Mouse (Mus musculus) CH12.LX (cell line): ENCODE measurements around the gene Ptch2. TPM values are rescaled to one million over a fixed set of nuclear protein-coding genes. Genes with fewer than 3 reads are reported as not detected.

ENCODE experiments used
- DNase-seq: peaks from one replicate; pipeline ENCODE4 v3.0.0-alpha.2; 2013; ENCODE audit errors: extremely low read depth
- H3K27ac ChIP-seq: 2 replicates; pipeline ENCODE4 v1.5.1; 2012; ENCODE audit warnings: low read depth, mild to moderate bottlenecking, control low read depth, moderate library complexity; ENCODE audit not compliant: insufficient read depth
- H3K27me3 ChIP-seq: replicated peaks from 2 replicates; pipeline ENCODE3; 2012; ENCODE audit warnings: inconsistent platforms
- H3K36me3 ChIP-seq, 2 experiments: replicated peaks in 1 of 2; 2 replicates each; pipeline versions ENCODE3 to v1.6.1; 2012; ENCODE audit warnings: inconsistent platforms in 1 of 2, low read length in 1 of 2, mild to moderate bottlenecking in 1 of 2, mixed read lengths in 1 of 2, moderate library complexity in 1 of 2; ENCODE audit not compliant: control insufficient read depth in 1 of 2, insufficient read depth in 1 of 2
- H3K4me1 ChIP-seq, 2 experiments: 2 replicates each; pipeline ENCODE4 v1.6.1; 2012; ENCODE audit warnings: inconsistent platforms in 1 of 2, moderate library complexity in 1 of 2; ENCODE audit not compliant: insufficient read depth in 2 of 2, control insufficient read depth in 1 of 2
- H3K4me2 ChIP-seq: 2 replicates; pipeline ENCODE4 v1.6.1; 2012; ENCODE audit warnings: low read depth, mild to moderate bottlenecking, control low read depth; ENCODE audit not compliant: poor library complexity, insufficient read depth, severe bottlenecking
- H3K4me3 ChIP-seq, 3 experiments: fragments of 150-350 bp in 1 of 3; sonication (generic) in 1 of 3; replicated peaks in 1 of 3; 2 replicates each; pipeline versions ENCODE3 to v1.5.1; 2011 to 2012; ENCODE audit warnings: low read depth in 2 of 3, low read length in 2 of 3, mild to moderate bottlenecking in 2 of 3, moderate library complexity in 2 of 3, control low read depth in 1 of 3, improper control_type of control experiment in 1 of 3, inconsistent platforms in 1 of 3, mixed read lengths in 1 of 3; ENCODE audit not compliant: poor library complexity in 1 of 3
- H3K79me2 ChIP-seq: replicated peaks from 2 replicates; pipeline ENCODE4 v1.6.1; 2012; ENCODE audit warnings: mild to moderate bottlenecking, moderate library complexity; ENCODE audit not compliant: control insufficient read depth, poor library complexity, insufficient read depth, severe bottlenecking; ENCODE audit errors: extremely low read depth
- H3K9ac ChIP-seq: 2 replicates; pipeline ENCODE4 v1.6.1; 2012; ENCODE audit warnings: low read depth, mild to moderate bottlenecking, control low read depth, moderate library complexity; ENCODE audit not compliant: insufficient read depth
- H3K9me3 ChIP-seq: replicated peaks from 2 replicates; pipeline ENCODE3; 2012; ENCODE audit warnings: low read length, inconsistent platforms, mixed read lengths
- CHD1 ChIP-seq: IDR thresholded peaks from 2 replicates; pipeline ENCODE4 v1.6.1; 2012; ENCODE audit warnings: low read depth, low read length, improper control_type of control experiment, inconsistent platforms
- CHD2 ChIP-seq: IDR thresholded peaks from 2 replicates; pipeline ENCODE4 v1.6.1; 2011; ENCODE audit warnings: low read length, improper control_type of control experiment
- CTCF ChIP-seq, 2 experiments: IDR thresholded peaks in 1 of 2; conservative IDR thresholded peaks in 1 of 2; 2 replicates each; pipeline ENCODE4 v1.5.1; 2011 to 2012; ENCODE audit warnings: low read depth in 2 of 2, low read length in 2 of 2, improper control_type of control experiment in 1 of 2, inconsistent platforms in 1 of 2, mild to moderate bottlenecking in 1 of 2, moderate library complexity in 1 of 2
- E2F4 ChIP-seq: IDR thresholded peaks from 2 replicates; pipeline ENCODE4 v1.6.1; 2011; ENCODE audit warnings: low read depth, low read length, improper control_type of control experiment; ENCODE audit not compliant: insufficient replicate concordance
- ELF1 ChIP-seq: IDR thresholded peaks from 2 replicates; pipeline ENCODE4 v1.6.1; 2014; ENCODE audit warnings: low read depth, mild to moderate bottlenecking, inconsistent platforms, low read length, improper control_type of control experiment
- EP300 ChIP-seq: IDR thresholded peaks from 2 replicates; pipeline ENCODE4 v1.6.1; 2011; ENCODE audit warnings: low read length, improper control_type of control experiment
- ETS1 ChIP-seq: conservative IDR thresholded peaks from 2 replicates; pipeline ENCODE4 v1.6.1; 2012; ENCODE audit warnings: low read depth, mild to moderate bottlenecking, inconsistent platforms, low read length, improper control_type of control experiment, moderate library complexity
- IRF4 ChIP-seq: IDR thresholded peaks from 2 replicates; pipeline ENCODE4 v1.6.1; 2014; ENCODE audit warnings: low read depth, mild to moderate bottlenecking, inconsistent platforms, low read length, improper control_type of control experiment
- JUN ChIP-seq: IDR thresholded peaks from 2 replicates; pipeline ENCODE4 v1.6.1; 2011; ENCODE audit warnings: low read depth, mild to moderate bottlenecking, low read length, improper control_type of control experiment, moderate library complexity; ENCODE audit not compliant: insufficient read depth
- JUND ChIP-seq: conservative IDR thresholded peaks from 2 replicates; pipeline ENCODE4 v1.6.1; 2011; ENCODE audit warnings: low read depth, low read length, improper control_type of control experiment
- KAT2A ChIP-seq: IDR thresholded peaks from 2 replicates; pipeline ENCODE4 v1.6.1; 2012; ENCODE audit warnings: low read length, improper control_type of control experiment, inconsistent platforms; ENCODE audit not compliant: insufficient replicate concordance
- MAFK ChIP-seq: IDR thresholded peaks from 2 replicates; pipeline ENCODE4 v1.6.1; 2011; ENCODE audit warnings: low read length, improper control_type of control experiment; ENCODE audit not compliant: insufficient replicate concordance
- MAZ ChIP-seq: IDR thresholded peaks from 2 replicates; pipeline ENCODE4 v1.6.1; 2012; ENCODE audit warnings: low read depth, mild to moderate bottlenecking, inconsistent platforms, low read length, improper control_type of control experiment, moderate library complexity
- MXI1 ChIP-seq: IDR thresholded peaks from 2 replicates; pipeline ENCODE4 v1.6.1; 2011; ENCODE audit warnings: mild to moderate bottlenecking, low read depth, low read length, improper control_type of control experiment
- MYC ChIP-seq: IDR thresholded peaks from 2 replicates; pipeline ENCODE4 v1.6.1; 2011; ENCODE audit warnings: low read depth, mild to moderate bottlenecking, improper control_type of control experiment, low read length
- NRF1 ChIP-seq: IDR thresholded peaks from 2 replicates; pipeline ENCODE4 v1.6.1; 2014; ENCODE audit warnings: low read depth, mild to moderate bottlenecking, inconsistent platforms, low read length, improper control_type of control experiment, moderate library complexity
- POLR2AphosphoS2 ChIP-seq: IDR thresholded peaks from 2 replicates; pipeline ENCODE4 v1.6.1; 2011; ENCODE audit warnings: low read depth, low read length, improper control_type of control experiment
- RAD21 ChIP-seq: IDR thresholded peaks from 2 replicates; pipeline ENCODE4 v1.6.1; 2011; ENCODE audit warnings: low read depth, mild to moderate bottlenecking, low read length, improper control_type of control experiment, moderate library complexity
- RCOR1 ChIP-seq: conservative IDR thresholded peaks from 2 replicates; pipeline ENCODE4 v1.6.1; 2012; ENCODE audit warnings: low read depth, mild to moderate bottlenecking, inconsistent platforms, low read length, improper control_type of control experiment
- SIN3A ChIP-seq: IDR thresholded peaks from 2 replicates; pipeline ENCODE4 v1.6.1; 2012; ENCODE audit warnings: low read length, improper control_type of control experiment, inconsistent platforms
- TBP ChIP-seq: conservative IDR thresholded peaks from 2 replicates; pipeline ENCODE4 v1.6.1; 2011; ENCODE audit warnings: low read depth, low read length, improper control_type of control experiment
- TCF12 ChIP-seq: IDR thresholded peaks from 2 replicates; pipeline ENCODE4 v1.6.1; 2014; ENCODE audit warnings: low read depth, mild to moderate bottlenecking, inconsistent platforms, low read length, improper control_type of control experiment
- UBTF ChIP-seq: IDR thresholded peaks from 2 replicates; pipeline ENCODE4 v1.6.1; 2012; ENCODE audit warnings: low read depth, mild to moderate bottlenecking, inconsistent platforms, low read length, improper control_type of control experiment, moderate library complexity
- USF1 ChIP-seq: IDR thresholded peaks from 2 replicates; pipeline ENCODE4 v1.6.1; 2014; ENCODE audit warnings: low read depth, mild to moderate bottlenecking, inconsistent platforms, low read length, improper control_type of control experiment
- ZC3H11A ChIP-seq: IDR thresholded peaks from 2 replicates; pipeline ENCODE4 v1.6.1; 2012; ENCODE audit warnings: low read depth, mild to moderate bottlenecking, inconsistent platforms, low read length, improper control_type of control experiment
- ZKSCAN1 ChIP-seq: IDR thresholded peaks from 2 replicates; pipeline ENCODE4 v1.6.1; 2012; ENCODE audit warnings: low read depth, inconsistent platforms, low read length, improper control_type of control experiment, borderline replicate concordance
- ZNF384 ChIP-seq: IDR thresholded peaks from 2 replicates; pipeline ENCODE4 v1.6.1; 2012; ENCODE audit warnings: low read depth, low read length, improper control_type of control experiment, inconsistent platforms
- dilution Hi-C: fragments of 300-500 bp; cut with MboI; formaldehyde crosslinking; loops from 2 replicates; pipeline ENCODE4 v1.14.3; 2020; ENCODE audit warnings: low sequenced_read_pairs; ENCODE audit not compliant: extremely low pct_unique_long_range_greater_than_20kb, extremely low pct_ligation_motif_present
- in situ Hi-C: fragments of 300-500 bp; cut with MboI; formaldehyde crosslinking; loops from 3 replicates; pipeline ENCODE4 v1.14.3; 2019; ENCODE audit warnings: low sequenced_read_pairs, low pct_ligation_motif_present, low pct_unique_long_range_greater_than_20kb, mixed read lengths
- polyA plus RNA-seq: library from polyadenylated mRNA; unstranded; fragments of >175 nt; gene quantifications from 2 replicates; pipeline ENCODE4 v1.2.1, GENCODE M21; 2012; ENCODE audit warnings: low read depth; ENCODE audit not compliant: insufficient read length
- total RNA-seq, 2 experiments: library from RNA; depleted of rRNA; stranded (reverse); fragments of 300-350 nt in 1 of 2; fragments of >200 nt in 1 of 2; gene quantifications; 2 replicates each; pipeline ENCODE4 v1.2.3; 2012 to 2014

Gene Ptch2
- total and polyA plus RNA-seq, 3 experiments: 0.21 to 0.79 TPM; not detected in 1

DNA sequence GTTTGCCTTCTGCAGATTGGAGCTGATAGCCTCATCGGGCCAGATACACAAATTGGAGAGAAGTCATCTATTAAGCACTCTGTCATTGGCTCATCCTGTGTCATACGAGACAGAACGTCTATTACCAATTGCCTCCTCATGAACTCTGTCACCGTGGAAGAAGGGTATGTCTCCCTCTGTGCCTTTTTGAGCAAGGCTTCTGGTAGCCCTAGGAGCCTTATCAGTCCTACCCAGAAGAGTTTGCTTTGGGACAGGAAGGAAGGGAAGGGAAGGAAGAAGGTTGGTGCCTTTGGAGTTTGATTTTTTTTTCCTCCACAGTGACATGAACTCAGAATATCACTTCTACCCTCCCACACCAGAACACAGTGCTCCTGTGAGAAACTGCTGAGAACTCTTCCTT is 25.3 kb upstream of the Ptch2 start:
- Histone ChIP-seq H3K79me2 (no peaks in the 10 kb centered on the region), H3K4me2 (no peak overlapping the region), H3K27me3 (no peaks in the 10 kb centered on the region), H3K36me3 (peaks cover 54 to 96% of the 10 kb centered on the region in 2 experiments), H3K4me1 (peaks cover 0 to 5% of the 10 kb centered on the region in 2 experiments; a peak in 2 of 4 replicates), H3K9me3 (no peaks in the 10 kb centered on the region), H3K27ac (no peak overlapping the region), H3K4me3 (no peak overlapping the region), H3K9ac (no peak overlapping the region)
- in situ Hi-C loops (no loop called here), dilution Hi-C loops (no loop called here)
- DNase-seq: no peak
- no peak for TF ChIP-seq ZNF384
- TF ChIP-seq MXI1: no peak
- no peak for TF ChIP-seq NRF1
- TF ChIP-seq RAD21: no peak
- TF ChIP-seq MYC: no peak
- no peak for TF ChIP-seq ETS1
- TF ChIP-seq IRF4: no peak
- TF ChIP-seq MAFK: no peak
- TF ChIP-seq KAT2A: no peak
- TF ChIP-seq ZKSCAN1: no peak
- TF ChIP-seq MAZ: no peak
- no peak for TF ChIP-seq UBTF
- TF ChIP-seq ELF1: no peak
- TF ChIP-seq POLR2AphosphoS2: no peak
- TF ChIP-seq CHD1: no peak
- no peak for TF ChIP-seq CTCF (conservative IDR thresholded peaks at IDR 0.05 in 1 of 2, IDR thresholded peaks at IDR 0.05 in 1 of 2; ENCODE audit: low read depth in 2 of 2, low read length in 2 of 2)

DNA sequence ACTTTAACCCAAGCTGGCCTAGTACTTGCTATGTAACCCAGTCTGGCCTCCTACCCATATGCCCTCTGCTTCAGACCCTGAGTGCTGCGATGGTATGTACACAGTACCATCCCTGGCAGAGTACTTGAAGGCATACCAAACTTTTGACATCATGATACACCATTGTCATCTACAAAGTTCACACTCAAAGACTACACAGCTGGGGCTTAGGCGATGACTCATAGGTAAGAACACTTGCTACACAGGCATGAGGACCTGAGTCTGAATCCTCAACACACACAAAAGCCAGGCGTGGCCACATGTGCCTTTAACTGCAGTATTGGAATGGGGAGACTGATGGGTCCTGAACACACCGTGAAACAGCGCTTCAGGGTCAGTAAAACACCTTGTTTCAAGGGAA is 24.7 kb upstream of the Ptch2 start:
- in situ Hi-C loops: no loop called here
- H3K79me2 ChIP-seq: no peaks in the 10 kb centered on the region
- no peak overlapping the region for H3K4me2 ChIP-seq
- dilution Hi-C loops: no loop called here
- DNase-seq: no peak
- H3K4me1 ChIP-seq: peaks cover 0 to 5% of the 10 kb centered on the region in 2 experiments; a peak in 2 of 4 replicates
- H3K9ac ChIP-seq: no peak overlapping the region
- H3K27me3 ChIP-seq: no peaks in the 10 kb centered on the region
- no peaks in the 10 kb centered on the region for H3K9me3 ChIP-seq
- H3K27ac ChIP-seq: no peak overlapping the region
- H3K4me3 ChIP-seq: no peak overlapping the region
- TF ChIP-seq RCOR1: no peak
- no peak for TF ChIP-seq SIN3A
- no peak for TF ChIP-seq TCF12
- no peak for TF ChIP-seq JUN
- no peak for TF ChIP-seq KAT2A
- no peak for TF ChIP-seq ZC3H11A
- TF ChIP-seq E2F4: no peak
- TF ChIP-seq JUND: no peak
- TF ChIP-seq EP300: no peak
- no peak for TF ChIP-seq TBP
- no peak for TF ChIP-seq CHD2
- no peak for TF ChIP-seq ZKSCAN1
- no peak for TF ChIP-seq UBTF
- TF ChIP-seq USF1: no peak
- TF ChIP-seq CHD1: no peak
- peaks cover 52 to 98% of the 10 kb centered on the region in 2 experiments for H3K36me3 ChIP-seq
